Mouse (Mus musculus) intestine, embryonic 16.5 days (tissue): ENCODE measurements around the gene Lta. TPM values are rescaled to one million over a fixed set of nuclear protein-coding genes. Genes with fewer than 3 reads are reported as not detected.

Experiments used
- ATAC-seq: fragments of 200-750 bp; cut with Nextera tagmentation; 2 replicates; pipeline ENCODE4 v1.8.0; 2017; ENCODE audit warnings: moderate TSS enrichment, moderate library complexity
- H3K27ac ChIP-seq: fragments of 300-500 bp; sonication (generic); 2 replicates; pipeline ENCODE4 v1.5.1; 2014; ENCODE audit warnings: mild to moderate bottlenecking, low read length
- H3K27me3 ChIP-seq: fragments of 300-500 bp; sonication (generic); replicated peaks from 2 replicates; pipeline ENCODE4 v1.6.1; 2014; ENCODE audit warnings: low read length, control low read depth, mixed read lengths; ENCODE audit not compliant: control insufficient read depth, insufficient read depth
- H3K36me3 ChIP-seq: fragments of 300-500 bp; sonication (generic); 2 replicates; pipeline ENCODE4 v1.6.1; 2014; ENCODE audit warnings: low read length, control low read depth; ENCODE audit not compliant: control insufficient read depth, insufficient read depth
- H3K4me1 ChIP-seq: fragments of 300-500 bp; sonication (generic); 2 replicates; pipeline ENCODE4 v1.6.1; 2014; ENCODE audit warnings: low read length, control low read depth, mixed read lengths; ENCODE audit not compliant: control insufficient read depth, insufficient read depth
- H3K4me2 ChIP-seq: fragments of 300-500 bp; sonication (generic); 2 replicates; pipeline ENCODE4 v1.6.1; 2014; ENCODE audit warnings: low read depth, low read length, control low read depth
- H3K4me3 ChIP-seq: fragments of 300-500 bp; sonication (generic); 2 replicates; pipeline ENCODE4 v1.5.1; 2014; ENCODE audit warnings: mild to moderate bottlenecking, low read length
- H3K9ac ChIP-seq: fragments of 300-500 bp; sonication (generic); 2 replicates; pipeline ENCODE4 v1.6.1; 2014; ENCODE audit warnings: low read depth, low read length
- H3K9me3 ChIP-seq: fragments of 300-500 bp; sonication (generic); 2 replicates; pipeline ENCODE4 v1.6.1; 2016; ENCODE audit warnings: low read length, control low read depth; ENCODE audit not compliant: control insufficient read depth
- WGBS: fragments of 180-500 bp; shearing (Covaris S2); extraction: QIAGEN DNeasy Blood & Tissue Kit; methylation state at CpG from one replicate; pipeline ENCODE4 v1.1.7; 2014; 5-methylcytosine and 5-hydroxymethylcytosine counted together
- polyA plus RNA-seq: library from polyadenylated mRNA; unstranded; fragments of >200 nt; fragmentation: Nextera tagmentation; extraction: Ambion mirVana; gene quantifications from 2 replicates; pipeline ENCODE4 v1.2.1, GENCODE M21; 2015

The Lta gene
- polyA plus RNA-seq, 1 experiment from 2014 or later, result 1.2 TPM

DNA sequence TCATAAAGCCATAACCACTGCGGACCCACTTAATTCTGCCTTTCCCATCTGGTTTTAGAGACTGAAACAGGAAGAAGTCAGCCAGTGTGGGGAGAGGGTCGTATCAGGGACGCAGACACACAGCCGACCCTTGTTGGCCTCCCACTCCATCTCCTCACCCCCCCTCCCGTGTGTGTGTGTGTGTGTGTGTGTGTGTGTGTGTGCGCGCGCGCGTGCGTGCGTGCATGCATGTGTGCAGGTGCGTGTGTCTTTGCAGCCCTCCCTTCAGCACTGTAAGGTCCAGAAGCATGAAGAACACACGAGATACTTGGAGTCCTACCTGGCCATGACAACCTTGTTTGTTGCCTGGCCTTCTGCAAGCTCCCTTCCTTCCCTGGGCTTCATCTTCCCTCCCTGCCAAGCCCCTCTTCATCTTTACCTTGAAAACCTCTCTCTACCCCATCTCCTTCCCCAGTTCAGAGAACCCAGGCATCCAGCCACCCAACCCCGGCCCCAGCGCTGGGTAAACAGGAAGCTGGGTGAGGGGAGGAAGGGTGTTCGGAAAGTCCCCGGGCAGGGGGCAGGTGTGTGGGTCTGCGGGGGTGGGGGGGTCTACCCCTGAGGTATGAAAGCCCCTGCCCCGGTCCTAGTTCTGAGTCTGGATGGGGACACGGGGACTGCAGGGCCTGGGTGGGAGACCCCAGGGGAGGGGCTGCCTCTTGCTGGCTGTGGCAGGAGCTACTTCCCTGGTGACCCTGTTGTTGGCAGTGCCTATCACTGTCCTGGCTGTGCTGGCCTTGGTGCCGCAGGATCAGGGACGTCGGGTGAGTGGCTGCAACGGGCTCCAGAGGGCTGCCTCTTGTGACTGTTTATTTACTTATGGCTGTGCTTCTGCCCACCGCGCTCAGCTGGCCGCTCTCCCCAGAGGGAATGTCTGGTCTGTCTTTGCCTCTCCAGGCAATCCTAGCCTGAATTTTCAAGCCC lies 11.0 kb downstream of the Lta start, which contains the start of gene Ltb:
TSS of gene Ltb (plus strand) at position 559 of the 963 bp plus-strand sequence.
- Histone ChIP-seq H3K4me1 (peaks cover 13% of the 10 kb centered on the region), H3K9me3 (no peaks in the 10 kb centered on the region), H3K4me3 (peak within 1 kb of the TSS; percentile 52), H3K36me3 (no peaks in the 10 kb centered on the region), H3K27me3 (peaks cover 9% of the 10 kb centered on the region), H3K9ac (0 out of 2 replicates have a peak within 1 kb of the TSS, but pooled peaks have one; percentile 67), H3K27ac (peak within 1 kb of the TSS; percentile 16; the same call in 1 of the 2 replicates), H3K4me2 (peak within 1 kb of the TSS; percentile 95; the same call in 1 of the 2 replicates)
- WGBS, result 43% methylated on average over 28 of the region's 28 CpGs
- ATAC-seq, result peak; percentile 16; the same call in 1 of the 2 replicates

DNA sequence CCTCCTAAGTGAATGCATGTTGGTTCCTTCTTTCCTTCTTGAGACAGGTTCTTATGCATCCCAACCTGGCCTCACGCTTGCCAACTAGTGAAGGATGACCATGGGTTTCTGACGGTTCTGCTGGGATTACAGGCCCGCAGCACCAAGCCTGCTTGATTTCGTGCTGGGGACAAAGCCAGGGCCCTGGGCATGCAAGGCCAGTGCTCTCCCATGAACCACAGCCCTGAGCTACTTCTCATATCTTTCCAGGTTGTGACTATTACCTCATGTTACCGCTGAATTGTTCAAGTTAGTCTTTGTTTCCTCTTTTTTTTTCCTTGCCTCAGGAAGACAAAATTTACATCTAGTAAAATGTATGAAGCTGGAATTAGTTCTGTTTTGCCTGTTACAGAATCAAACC lies 12.2 kb downstream of the Lta start:
- H3K36me3 ChIP-seq, result no peaks in the 10 kb centered on the region
- no peak overlapping the region for H3K4me2 ChIP-seq
- 82% methylated on average over 5 of the region's 5 CpGs for WGBS
- no peak overlapping the region for H3K27ac ChIP-seq
- no peaks in the 10 kb centered on the region for H3K9me3 ChIP-seq
- peaks cover 13% of the 10 kb centered on the region for H3K4me1 ChIP-seq
- H3K27me3 ChIP-seq, result peaks cover 5% of the 10 kb centered on the region
- ATAC-seq, result no peak
- no peak overlapping the region for H3K4me3 ChIP-seq
- no peak overlapping the region for H3K9ac ChIP-seq

DNA sequence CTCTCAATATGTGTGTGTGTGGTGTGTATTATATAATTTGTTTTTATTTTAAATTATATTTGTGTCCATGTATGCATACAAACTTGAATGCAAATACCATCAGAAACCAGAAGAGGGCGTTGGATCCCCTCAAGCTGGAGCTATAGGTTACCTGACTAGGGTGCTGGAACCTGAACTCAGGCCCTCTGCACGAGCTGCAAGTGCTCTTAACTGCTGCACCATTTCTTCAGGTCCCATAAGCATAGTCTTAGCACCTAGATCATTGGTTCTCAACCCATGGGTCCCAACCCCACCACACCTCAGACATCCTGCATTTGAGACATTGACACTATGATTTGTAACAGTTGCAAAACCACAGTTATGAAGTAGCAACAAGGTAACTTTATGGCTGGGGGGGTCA lies 13.4 kb downstream of the Lta start:
- whole genome bisulfite sequencing, result 46% methylated on average over 2 of the region's 2 CpGs
- Histone ChIP-seq H3K36me3 (no peaks in the 10 kb centered on the region), H3K27me3 (peaks cover 5% of the 10 kb centered on the region), H3K27ac (no peak overlapping the region), H3K9me3 (no peaks in the 10 kb centered on the region), H3K4me3 (no peak overlapping the region), H3K9ac (no peak overlapping the region), H3K4me2 (no peak overlapping the region), H3K4me1 (peaks cover 13% of the 10 kb centered on the region)
- ATAC-seq, result no peak

DNA sequence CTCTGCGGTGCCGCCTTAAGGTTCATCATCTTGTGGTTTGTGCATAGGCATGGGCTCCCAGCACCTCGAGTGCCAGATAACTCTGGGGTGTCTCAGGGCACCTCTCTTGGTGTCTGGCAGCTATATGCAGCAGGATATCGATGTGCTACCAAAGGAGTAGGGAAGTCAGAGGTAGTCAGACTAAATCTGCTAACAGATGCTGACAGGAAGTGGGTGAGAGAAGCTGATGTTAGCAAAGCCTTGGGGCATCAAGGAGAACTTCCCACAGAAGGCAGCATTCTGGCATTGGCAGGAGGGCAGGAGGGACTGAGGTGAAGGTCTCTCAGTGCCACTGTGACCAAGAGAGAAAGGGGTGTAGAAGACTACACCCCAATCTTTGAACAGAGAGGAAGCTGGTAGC lies 15.1 kb downstream of the Lta start:
- Histone ChIP-seq H3K9ac (no peak overlapping the region), H3K4me3 (no peak overlapping the region), H3K4me2 (no peak overlapping the region), H3K9me3 (no peaks in the 10 kb centered on the region), H3K36me3 (no peaks in the 10 kb centered on the region), H3K27me3 (no peaks in the 10 kb centered on the region; the same call in 1 of the 2 replicates), H3K4me1 (peaks cover 5% of the 10 kb centered on the region), H3K27ac (no peak overlapping the region)
- WGBS, result 60% methylated on average over 4 of the region's 4 CpGs
- ATAC-seq, result no peak

DNA sequence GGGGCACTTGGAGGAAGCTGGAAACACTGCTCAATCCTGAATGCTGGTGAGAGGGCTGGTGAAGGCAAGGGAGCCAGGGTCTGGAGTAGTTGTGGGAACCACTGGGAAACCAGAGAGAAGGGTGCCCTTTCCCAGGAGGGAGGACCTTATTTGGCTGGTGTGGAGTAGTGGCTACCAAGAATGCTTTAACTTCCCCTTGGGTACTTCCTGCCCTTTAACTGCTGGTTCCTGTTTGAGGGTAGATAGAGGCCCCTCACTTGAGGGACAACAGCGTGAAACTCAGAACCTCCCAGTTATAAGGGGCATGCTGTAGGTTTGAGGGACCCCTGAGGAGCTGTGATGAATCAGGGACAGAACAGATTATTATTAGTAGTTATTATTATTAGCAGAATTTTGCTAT lies 16.0 kb downstream of the Lta start:
- H3K4me2 ChIP-seq, result no peak overlapping the region
- no peak for ATAC-seq
- H3K27me3 ChIP-seq, result no peaks in the 10 kb centered on the region; the same call in 1 of the 2 replicates
- no peaks in the 10 kb centered on the region for H3K36me3 ChIP-seq
- no peak overlapping the region for H3K9ac ChIP-seq
- no peak overlapping the region for H3K27ac ChIP-seq
- H3K4me1 ChIP-seq, result peaks cover 2% of the 10 kb centered on the region
- H3K4me3 ChIP-seq, result no peak overlapping the region
- no peaks in the 10 kb centered on the region for H3K9me3 ChIP-seq
- WGBS, result 72% methylated on average over 1 of the region's 1 CpGs

DNA sequence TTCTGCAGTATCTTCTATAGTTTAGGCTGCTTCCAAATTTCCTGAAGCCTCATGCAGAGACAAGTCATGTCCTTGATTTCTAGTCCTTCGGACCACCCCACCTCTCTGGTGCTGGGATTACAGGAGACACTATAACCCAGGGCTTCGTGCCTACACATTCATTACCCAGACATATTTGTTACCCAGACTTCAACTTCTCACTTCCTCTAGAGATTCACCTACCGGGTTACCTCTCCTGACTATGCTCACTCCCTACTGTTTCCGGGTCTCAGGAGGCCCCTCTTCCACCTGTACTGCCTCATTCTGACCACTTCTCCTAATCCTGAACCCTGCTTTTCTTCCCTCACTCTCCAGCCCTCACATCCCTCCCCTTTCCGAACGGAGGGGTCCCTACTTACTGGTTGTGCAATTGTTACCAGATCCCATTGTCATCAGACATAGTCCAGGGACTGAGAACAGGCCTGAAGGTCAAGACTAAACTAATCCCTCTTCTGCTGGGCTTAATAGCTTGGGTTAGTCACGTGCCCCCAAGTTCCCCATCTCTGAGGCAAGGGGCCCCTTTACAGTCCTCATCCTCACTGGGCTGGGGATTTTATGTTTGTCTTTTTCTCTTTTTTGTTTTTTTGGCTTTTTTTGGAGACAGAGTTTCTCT lies 17.1 kb downstream of the Lta start, which contains the start of gene Lst1:
TSS of gene Lst1 (minus strand) at position 481 of the 652 bp plus-strand sequence.
- Histone ChIP-seq H3K4me3 (no peak within 1 kb of the TSS), H3K4me1 (no peaks in the 10 kb centered on the region; the same call in 1 of the 2 replicates), H3K4me2 (no peak within 1 kb of the TSS), H3K27me3 (no peaks in the 10 kb centered on the region), H3K9me3 (no peaks in the 10 kb centered on the region), H3K36me3 (no peaks in the 10 kb centered on the region), H3K9ac (no peak within 1 kb of the TSS), H3K27ac (no peak within 1 kb of the TSS)
- no peak for ATAC-seq
- WGBS, result 66% methylated on average over 7 of the region's 7 CpGs

DNA sequence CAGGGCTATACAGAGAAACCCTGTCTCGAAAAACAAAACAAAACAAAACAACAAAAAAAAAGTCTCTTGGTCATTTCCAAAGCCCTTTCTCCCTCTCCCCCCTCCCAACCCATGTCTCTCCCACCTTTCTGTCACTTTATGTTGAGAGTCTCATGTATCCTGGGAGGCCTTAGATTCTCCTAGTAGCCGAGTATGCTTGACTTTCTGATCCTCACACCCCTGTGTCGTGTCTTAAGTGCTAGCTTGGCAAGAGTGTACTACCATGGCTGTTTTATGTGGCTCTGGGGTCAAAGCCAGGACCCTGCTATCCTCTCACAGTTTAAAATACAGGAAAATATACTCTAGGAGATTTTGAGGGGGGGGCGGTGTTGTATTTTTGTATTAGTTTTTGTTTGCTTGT lies 17.8 kb downstream of the Lta start:
- Histone ChIP-seq H3K4me2 (no peak overlapping the region), H3K27me3 (no peaks in the 10 kb centered on the region), H3K4me1 (no peaks in the 10 kb centered on the region; the same call in 1 of the 2 replicates), H3K9ac (no peak overlapping the region), H3K27ac (no peak overlapping the region), H3K36me3 (no peaks in the 10 kb centered on the region), H3K4me3 (no peak overlapping the region), H3K9me3 (no peaks in the 10 kb centered on the region)
- no peak for ATAC-seq
- 66% methylated on average over 4 of the region's 4 CpGs for WGBS

DNA sequence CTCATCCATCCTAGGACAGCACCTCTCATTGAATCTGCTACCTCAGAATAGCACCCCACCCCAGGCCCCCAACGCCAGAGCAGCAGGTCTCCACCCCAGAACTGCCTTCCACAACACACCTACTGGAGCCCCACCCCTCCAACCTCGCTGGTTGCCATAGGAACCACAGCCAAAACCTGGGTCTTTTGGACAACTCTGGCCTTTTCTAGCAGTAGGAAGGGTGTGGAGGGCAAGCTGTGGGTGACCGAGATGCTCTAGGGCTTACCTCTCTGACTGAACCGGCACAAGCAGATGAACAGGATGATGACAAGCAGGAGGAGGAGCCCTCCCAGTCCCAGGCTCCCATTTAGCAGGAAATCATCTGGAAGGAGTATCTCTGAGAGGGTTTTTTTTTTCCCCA lies 18.5 kb downstream of the Lta start:
- H3K9me3 ChIP-seq, result no peaks in the 10 kb centered on the region
- H3K36me3 ChIP-seq, result no peaks in the 10 kb centered on the region
- ATAC-seq, result peak; percentile 47
- H3K4me2 ChIP-seq, result peak overlapping the region; percentile 52
- WGBS, result 0% methylated on average over 4 of the region's 4 CpGs
- peak overlapping the region; percentile 72 for H3K27ac ChIP-seq
- peak overlapping the region; percentile 46 for H3K4me3 ChIP-seq
- no peaks in the 10 kb centered on the region; the same call in 1 of the 2 replicates for H3K4me1 ChIP-seq
- no peaks in the 10 kb centered on the region for H3K27me3 ChIP-seq
- peak overlapping the region; percentile 55; the same call in 1 of the 2 replicates for H3K9ac ChIP-seq
